Mouse (Mus musculus) MN1 (cell line): ENCODE measurements around the gene Gm42688.

Experiments used
- DNase-seq: peaks from one replicate; pipeline ENCODE4 v3.0.0-alpha.2; 2016; ENCODE audit warnings: low spot score

The Gm42688 gene

DNA sequence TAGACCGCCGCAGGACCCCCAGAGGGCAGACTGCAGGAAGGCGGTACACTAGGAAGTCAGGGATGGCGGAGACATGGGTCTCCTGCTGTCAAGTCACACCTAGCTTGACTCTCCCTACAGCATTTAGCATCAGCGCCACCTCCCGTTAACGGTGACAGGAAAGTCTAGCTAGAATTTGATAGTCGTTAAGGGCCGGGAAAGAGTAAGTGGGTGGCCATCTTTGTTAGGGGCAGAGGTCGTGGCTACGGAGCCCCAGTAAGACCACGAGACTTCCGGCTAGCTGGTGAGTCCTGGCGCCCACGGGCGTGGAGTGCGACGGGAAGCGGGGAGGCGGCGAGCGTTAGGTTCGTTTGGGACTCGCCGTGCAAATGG lies at the start of gene Gm42688, which contains the start of gene Ccdc142:
Gene Gm42688 (plus strand): TSS at position 302 of the 372 bp plus-strand sequence.
Gene Ccdc142 (plus strand): TSS at position 286 of the 372 bp plus-strand sequence.
- peak; percentile 81 for DNase-seq

GRCm38 (mm10) chr6:83053136-83053960 lies 48.1 kb upstream of the Gm42688 start:
- DNase-seq = peak; percentile 67

DNA sequence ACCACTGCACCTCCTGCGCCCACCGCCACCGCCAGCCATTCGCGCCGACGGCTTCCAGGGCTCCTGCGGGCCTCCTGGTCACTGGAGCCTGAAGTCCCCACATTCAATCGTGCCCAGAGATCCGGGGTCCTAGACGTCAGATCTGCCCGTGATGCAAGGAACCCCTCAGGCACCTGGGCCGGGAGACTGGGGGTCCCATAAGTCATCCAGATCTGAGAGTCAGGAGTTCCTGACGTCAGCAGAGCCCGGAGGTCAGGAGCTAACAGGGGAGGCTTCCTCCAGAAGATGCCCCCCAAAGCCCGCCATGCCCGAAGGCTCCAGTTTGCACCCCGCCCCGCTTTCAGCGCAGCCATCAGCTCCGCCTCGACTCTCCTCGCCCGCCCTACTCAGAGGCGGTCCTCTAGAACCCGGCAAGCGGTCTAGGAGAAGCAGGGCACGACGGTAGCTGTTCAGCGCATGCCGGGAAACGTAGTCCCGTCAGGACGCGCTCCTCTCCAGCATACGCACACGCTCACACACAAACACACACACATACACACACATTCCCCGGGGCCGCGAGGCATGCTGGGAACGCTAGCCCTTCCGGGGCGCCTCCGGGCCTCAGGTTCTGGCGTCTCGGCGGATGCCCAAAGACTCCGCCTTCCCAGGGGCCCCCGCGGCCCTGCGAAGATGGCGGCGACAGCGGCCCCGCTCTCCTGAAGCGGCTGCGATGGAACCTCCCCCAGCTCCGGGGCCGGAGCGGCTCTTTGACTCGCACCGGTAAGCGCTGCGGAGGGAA lies 47.2 kb upstream of the Gm42688 start, which contains the start of gene Aup1:
Gene Aup1 (plus strand): TSS at position 448 of the 778 bp plus-strand sequence.
- peak; percentile 98 for DNase-seq

DNA sequence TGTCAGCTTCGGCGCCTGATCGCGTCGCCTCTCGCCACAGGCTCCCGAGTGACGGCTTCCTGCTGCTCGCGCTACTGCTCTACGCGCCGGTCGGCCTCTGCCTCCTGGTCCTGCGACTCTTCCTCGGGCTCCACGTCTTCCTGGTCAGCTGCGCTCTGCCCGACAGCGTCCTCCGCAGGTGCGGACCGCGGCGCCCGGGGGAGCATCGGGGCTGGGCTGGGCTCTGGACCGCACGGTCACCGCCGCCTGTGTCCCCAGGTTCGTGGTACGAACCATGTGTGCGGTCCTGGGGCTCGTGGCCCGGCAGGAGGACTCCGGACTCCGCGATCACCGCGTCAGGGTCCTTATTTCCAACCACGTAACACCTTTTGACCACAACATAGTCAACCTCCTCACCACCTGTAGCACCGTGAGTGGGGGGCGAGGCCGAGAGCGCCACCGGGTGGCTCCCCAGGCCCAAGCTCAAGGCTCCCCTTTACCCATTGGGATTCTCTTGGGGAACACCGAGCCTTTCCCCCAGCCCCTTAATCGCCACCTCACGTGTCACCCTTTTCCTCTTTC lies 46.5 kb upstream of the Gm42688 start, which contains the start of gene Htra2:
Gene Htra2 (minus strand): TSS at position 403 of the 561 bp plus-strand sequence.
- DNase-seq = no peak

DNA sequence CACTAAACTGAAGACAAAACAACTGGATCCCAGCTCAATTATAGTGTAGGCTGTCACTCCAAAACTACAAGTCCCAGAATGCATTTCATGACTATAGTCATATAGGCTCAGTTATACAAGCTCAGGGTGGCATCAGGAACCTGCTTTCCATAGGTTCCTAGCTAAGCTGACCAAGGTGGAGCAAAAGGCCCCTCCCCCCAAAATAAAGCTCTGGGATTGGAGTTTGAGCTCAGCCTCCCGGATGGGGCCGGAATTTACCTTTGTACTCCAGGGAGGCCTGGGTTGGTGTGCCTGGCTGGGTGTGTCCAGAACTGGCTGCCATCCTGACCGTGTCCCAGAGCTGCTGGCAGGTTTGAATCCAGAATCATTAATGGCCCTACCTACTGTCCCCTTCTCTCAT lies 43.6 kb upstream of the Gm42688 start, which contains the start of gene Dqx1:
Gene Dqx1 (plus strand): TSS at position 55 of the 400 bp plus-strand sequence.
- DNase-seq = peak; percentile 72

GRCm38 (mm10) chr6:83058725-83059124 lies 42.7 kb upstream of the Gm42688 start:
- DNase-seq = no peak

DNA sequence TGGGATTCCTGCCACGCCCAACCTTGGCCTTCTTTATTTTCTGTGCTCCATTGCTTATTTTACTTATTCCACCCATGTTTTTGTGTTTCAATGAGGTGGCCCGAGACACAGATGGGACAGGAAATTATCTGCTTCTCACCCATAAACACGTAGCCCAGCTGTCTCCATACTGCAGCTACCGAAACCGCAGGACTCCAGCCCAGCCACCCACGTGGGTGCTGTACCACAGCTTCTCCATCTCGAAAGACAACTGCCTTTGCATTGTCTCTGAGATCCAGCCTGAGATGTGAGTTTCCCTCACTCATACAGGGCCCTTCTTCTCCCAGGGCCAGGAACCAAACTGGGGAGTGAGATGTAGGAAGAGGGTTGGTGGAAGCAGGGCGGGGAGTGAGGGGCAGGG lies 35.4 kb upstream of the Gm42688 start:
- DNase-seq = no peak

GRCm38 (mm10) chr6:83066441-83066840 lies 35.0 kb upstream of the Gm42688 start:
- no peak for DNase-seq

GRCm38 (mm10) chr6:83068221-83068620 lies 33.2 kb upstream of the Gm42688 start:
- DNase-seq = no peak

- no peak for DNase-seq
Measured at GRCm38 (mm10) chr6:83068706-83069487, 32.5 kb upstream of the Gm42688 start.

- DNase-seq = no peak
Measured at GRCm38 (mm10) chr6:83069488-83070246, 31.8 kb upstream of the Gm42688 start.

- no peak for DNase-seq
Measured at GRCm38 (mm10) chr6:83070247-83070310, 31.3 kb upstream of the Gm42688 start, which contains the start of gene Tlx2. TSS of gene Tlx2 (minus strand) at chr6:83070293.

DNA sequence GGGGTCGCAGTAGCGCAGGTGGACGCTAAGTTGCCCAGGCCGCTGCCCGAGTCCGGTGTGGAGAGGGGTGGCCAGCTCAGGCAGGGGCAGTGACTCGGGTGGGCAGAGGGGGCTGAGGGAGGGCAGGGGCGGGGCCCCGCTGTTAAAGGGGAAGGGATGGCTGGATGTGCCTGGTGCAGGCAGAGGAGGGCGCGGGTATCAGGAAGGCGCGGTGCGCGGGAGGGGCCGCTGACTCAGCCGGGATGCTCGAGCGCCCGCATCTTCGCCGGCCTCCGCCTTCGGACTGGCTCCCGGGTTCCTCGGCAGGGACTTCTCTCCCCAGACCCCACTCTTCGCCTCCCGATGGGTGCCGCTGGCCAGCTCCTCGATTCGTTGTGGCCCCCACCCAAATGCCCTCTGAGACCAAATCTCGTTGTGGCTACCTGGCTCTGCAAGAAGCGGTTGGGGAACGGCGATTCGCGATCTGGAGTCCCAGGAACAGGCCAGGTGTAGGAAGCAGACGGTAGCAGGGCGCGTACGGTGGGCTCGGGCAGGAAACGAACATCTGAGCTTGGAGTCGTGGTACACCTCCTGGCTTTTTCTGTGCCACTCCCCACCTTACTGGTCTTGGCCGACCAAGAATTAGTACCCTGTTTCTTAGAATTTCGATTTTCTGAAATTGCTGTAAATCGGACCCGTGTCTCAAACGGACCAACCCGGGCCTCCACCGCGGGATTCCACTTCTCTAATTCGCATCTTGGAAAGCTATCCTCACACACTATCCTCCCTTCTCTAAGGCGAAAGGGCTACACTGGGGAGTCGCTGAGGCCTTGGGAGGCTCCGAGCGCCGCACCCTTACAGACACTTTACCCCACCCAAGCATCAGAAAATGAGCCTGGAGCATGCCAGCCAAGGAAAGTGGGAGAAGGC lies 30.9 kb upstream of the Gm42688 start:
- DNase-seq = peak; percentile 51

- DNase-seq = no peak
Measured at GRCm38 (mm10) chr6:83071220-83071619, 30.2 kb upstream of the Gm42688 start.

DNA sequence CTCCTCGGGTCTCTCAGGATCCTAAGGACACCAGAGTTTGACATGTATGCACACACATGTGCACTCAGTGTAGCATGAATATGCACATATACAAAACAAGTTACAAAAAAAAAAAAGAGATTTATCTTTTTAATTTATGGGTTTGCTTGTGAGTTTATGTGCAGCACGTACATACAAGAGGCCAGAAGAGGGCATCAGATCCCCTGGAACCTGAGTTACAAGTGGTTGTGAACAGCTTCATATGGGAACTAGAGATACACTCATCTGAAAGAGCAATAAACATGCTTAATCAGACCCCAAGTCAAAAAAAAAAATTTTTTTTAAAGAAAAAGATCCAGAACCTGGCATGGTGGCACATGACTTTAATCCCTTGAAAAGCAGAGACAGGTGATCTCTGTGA lies 26.4 kb upstream of the Gm42688 start:
- no peak for DNase-seq

DNA sequence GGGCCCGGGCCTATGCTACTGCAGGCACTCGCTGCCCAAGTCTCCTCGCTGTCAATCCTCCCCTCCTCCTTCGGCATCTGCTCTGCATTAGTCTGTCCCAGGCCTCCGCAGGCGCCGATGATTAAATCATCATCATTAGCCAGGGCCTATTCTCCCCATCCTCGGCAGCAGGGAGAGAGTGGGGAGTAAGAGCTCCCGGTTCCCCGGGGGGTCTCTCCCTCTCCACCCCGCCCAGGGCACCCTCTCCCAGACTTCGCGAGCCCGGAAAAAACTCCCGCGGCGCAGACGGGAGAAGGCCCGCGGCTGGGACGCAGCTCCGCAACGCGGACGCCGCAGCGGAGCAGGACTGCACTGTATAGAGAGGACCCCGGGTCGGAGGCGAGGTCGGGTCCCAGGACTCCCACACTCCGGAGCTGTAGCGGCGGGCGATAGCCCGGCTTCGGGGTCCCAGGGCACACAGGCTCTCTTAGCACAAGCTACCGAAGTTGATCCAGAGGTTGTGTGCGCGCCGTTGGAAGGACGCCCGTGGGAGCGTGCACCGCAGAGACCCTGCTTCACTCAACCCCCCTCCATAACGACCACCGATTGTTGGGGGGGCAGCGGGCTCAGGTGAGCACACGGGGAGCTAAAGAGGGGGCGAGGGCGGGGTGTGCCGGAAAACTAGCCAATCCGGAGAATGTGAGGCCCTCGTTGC lies 23.6 kb upstream of the Gm42688 start, which contains the start of gene Pcgf1:
Gene Pcgf1 (plus strand): TSS at position 240 of the 694 bp plus-strand sequence.
- peak; percentile 74 for DNase-seq

- DNase-seq = peak; percentile 98
Measured at GRCm38 (mm10) chr6:83078324-83078858, 23.0 kb upstream of the Gm42688 start.

DNA sequence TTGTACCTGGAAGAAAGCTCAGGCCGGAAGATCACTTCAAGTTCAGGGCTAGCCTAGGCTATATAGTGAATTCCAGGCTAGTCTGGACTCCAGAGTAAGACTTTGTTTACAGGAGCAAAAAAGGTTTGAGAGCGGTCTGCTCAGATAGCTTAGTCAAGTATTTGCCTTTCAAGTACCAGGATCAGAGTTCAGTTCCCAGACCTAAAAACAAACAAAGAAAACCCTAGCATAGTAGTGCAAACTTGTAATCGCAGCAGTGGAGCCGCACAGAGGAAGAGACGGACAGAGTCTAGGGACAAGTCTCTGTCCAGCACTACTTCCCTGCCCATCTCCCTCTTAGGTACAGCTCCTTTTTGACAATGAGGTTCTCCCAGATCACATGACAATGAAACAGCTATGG lies 21.2 kb upstream of the Gm42688 start:
- no peak for DNase-seq

- DNase-seq = no peak
Measured at GRCm38 (mm10) chr6:83083497-83083896, 17.9 kb upstream of the Gm42688 start.
